Mouse (Mus musculus): Measurements from ENCODE around the gene Tarm1.

DNA sequence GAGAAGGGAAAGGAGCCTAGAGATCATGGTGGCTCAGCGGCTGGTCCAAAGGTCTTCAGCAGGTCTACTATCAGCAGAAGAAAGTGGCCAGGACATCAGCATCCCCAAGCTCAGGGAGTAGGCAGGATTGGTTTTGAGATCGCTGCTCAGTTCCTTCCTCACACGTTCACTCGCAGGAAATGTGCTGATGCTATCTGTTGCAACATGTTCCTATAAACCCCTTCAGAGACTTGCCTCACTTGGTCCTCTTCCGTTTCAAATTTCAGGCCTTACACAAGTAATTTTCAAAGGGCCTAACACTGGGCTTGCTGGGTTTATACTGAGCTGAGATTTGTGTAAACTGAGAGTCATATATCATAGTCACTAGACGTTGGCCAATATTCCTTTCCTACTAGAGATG, at the start of gene Tarm1:
- TF ChIP-seq CTCF (IDR thresholded peaks at IDR 0.05; ENCODE audit: borderline replicate concordance, extremely low read depth, insufficient read depth, insufficient read length) (no peak), POLR2A (IDR thresholded peaks at IDR 0.05; ENCODE audit: borderline replicate concordance, extremely low read depth, insufficient read depth, insufficient read length, poor library complexity, severe bottlenecking) (no peak)
